18 mouse cellular contexts compared by ENCODE assay signal in genomic region chr2:118541716-118542115, GRCm38 (mm10). TPM values are rescaled to one million over a fixed set of nuclear protein-coding genes. Genes with fewer than 3 reads are reported as not detected.
DNase-seq lines count a peak whose midpoint lies in the region; ATAC-seq and TF ChIP-seq lines count a peak whose summit lies in the region.
"Had no signal": no experiment of that assay in that cellular context is flagged by ENCODE, and none has a peak within 500 bp of the region (broad histone marks: within the 10 kb centered on the region; RNA-seq: fewer than 3 reads in every experiment).

No protein-coding gene starts in this region.

- WGBS in heart, adult 2 months, result 82% methylated on average over 3 of the region's 3 CpGs
- 83% methylated on average over 3 of the region's 3 CpGs for WGBS in kidney, embryonic 16.5 days
- 79% methylated on average over 3 of the region's 3 CpGs for WGBS in embryonic facial prominence, embryonic 10.5 days
- WGBS in intestine, embryonic 15.5 days, result 80% methylated on average over 3 of the region's 3 CpGs

- no peak for ATAC-seq in kidney, embryonic 16.5 days (ENCODE audit: low FRiP score, low TSS enrichment)
- no peak for ATAC-seq in intestine, embryonic 15.5 days
- ATAC-seq: forebrain, embryonic 15.5 days had no signal

- H3K4me3 ChIP-seq in heart, adult 2 months, result no peak overlapping the region
- H3K4me3 ChIP-seq in kidney, embryonic 16.5 days (ENCODE audit: low read length), result no peak overlapping the region
- H3K4me3 ChIP-seq in embryonic facial prominence, embryonic 10.5 days, result no peak overlapping the region
- H3K4me3 ChIP-seq in intestine, embryonic 15.5 days (replicated peaks), result no peak overlapping the region
- H3K4me3 ChIP-seq: forebrain, embryonic 15.5 days; midbrain, embryonic 10.5 days had no signal

- peaks cover 38% of the 10 kb centered on the region for H3K4me1 ChIP-seq in heart, adult 2 months (ENCODE audit: control insufficient read depth, insufficient read depth, low read length)
- peaks cover 84% of the 10 kb centered on the region for H3K4me1 ChIP-seq in kidney, embryonic 16.5 days (ENCODE audit: insufficient read depth, low read length)
- peaks cover 89% of the 10 kb centered on the region for H3K4me1 ChIP-seq in embryonic facial prominence, embryonic 10.5 days
- H3K4me1 ChIP-seq in intestine, embryonic 15.5 days (replicated peaks), result peaks cover 75% of the 10 kb centered on the region

- H3K9me3 ChIP-seq in kidney, embryonic 16.5 days (ENCODE audit: low read length), result no peaks in the 10 kb centered on the region
- no peaks in the 10 kb centered on the region for H3K9me3 ChIP-seq in embryonic facial prominence, embryonic 10.5 days
- no peaks in the 10 kb centered on the region for H3K9me3 ChIP-seq in intestine, embryonic 15.5 days
- H3K9me3 ChIP-seq: forebrain, embryonic 15.5 days; midbrain, embryonic 10.5 days had no signal

- H3K36me3 ChIP-seq in heart, adult 2 months (ENCODE audit: control insufficient read depth, insufficient read depth, low read length), result peaks cover 13% of the 10 kb centered on the region
- peaks cover 9% of the 10 kb centered on the region for H3K36me3 ChIP-seq in kidney, embryonic 16.5 days (ENCODE audit: insufficient read depth, low read length)
- peaks cover 19% of the 10 kb centered on the region for H3K36me3 ChIP-seq in embryonic facial prominence, embryonic 10.5 days (replicated peaks)
- H3K36me3 ChIP-seq in intestine, embryonic 15.5 days, result 0 out of 2 replicates have a peak, but pooled peaks cover 5% of the 10 kb centered on the region
- H3K36me3 ChIP-seq: forebrain, embryonic 15.5 days had no signal

- no peak for TF ChIP-seq POLR2A in heart, adult 2 months (IDR thresholded peaks at IDR 0.05; ENCODE audit: insufficient read depth, low read depth, low read length)

- no peaks in the 10 kb centered on the region for H3K27me3 ChIP-seq in heart, adult 2 months (ENCODE audit: control insufficient read depth, insufficient read depth, low read length)
- no peaks in the 10 kb centered on the region for H3K27me3 ChIP-seq in kidney, embryonic 16.5 days (ENCODE audit: insufficient read depth, low read length)
- H3K27me3 ChIP-seq in embryonic facial prominence, embryonic 10.5 days (replicated peaks; ENCODE audit: low read depth, poor library complexity, severe bottlenecking), result peaks cover 4% of the 10 kb centered on the region; the same call in 1 of the 2 replicates
- H3K27me3 ChIP-seq in intestine, embryonic 15.5 days (replicated peaks), result no peaks in the 10 kb centered on the region
- H3K27me3 ChIP-seq: forebrain, embryonic 15.5 days had no signal

- intact Hi-C loops in heart, adult 2 months (cut with DNase I), result loop anchor here (2.0 kb wide), 1 partner anchor 31 kb away; no protein-coding TSS in a partner anchor
- intact Hi-C loops in heart, postnatal 14 days (cut with DNase I), result no loop called here

- no peak for TF ChIP-seq EP300 in heart, adult 2 months (IDR thresholded peaks at IDR 0.05; ENCODE audit: insufficient read depth, low read depth, low read length)

- H3K27ac ChIP-seq in heart, adult 2 months, result peak overlapping the region; percentile 95
- peak overlapping the region; percentile 13; the same call in 1 of the 2 replicates for H3K27ac ChIP-seq in kidney, embryonic 16.5 days (ENCODE audit: low read length)
- H3K27ac ChIP-seq in embryonic facial prominence, embryonic 10.5 days (replicated peaks), result peak overlapping the region; percentile 44; the same call in 1 of the 2 replicates
- H3K27ac ChIP-seq in intestine, embryonic 15.5 days, result peak overlapping the region; percentile 98
- H3K27ac ChIP-seq: forebrain, embryonic 15.5 days; hindbrain, embryonic 14.5 days had no signal

- no peaks in the 10 kb centered on the region for H3K79me2 ChIP-seq in heart, adult 2 months (replicated peaks; ENCODE audit: control insufficient read depth, insufficient read depth, low read length)

- no peak overlapping the region for H3K4me2 ChIP-seq in kidney, embryonic 16.5 days (replicated peaks; ENCODE audit: low read depth, low read length)
- no peak overlapping the region for H3K4me2 ChIP-seq in intestine, embryonic 15.5 days (replicated peaks)
- H3K4me2 ChIP-seq: forebrain, embryonic 15.5 days; hindbrain, embryonic 14.5 days had no signal

- peak in 1 of 2 experiments; percentile 18 for DNase-seq in heart, adult 2 months
- DNase-seq in heart, postnatal 14 days, result no peak
- DNase-seq in kidney, adult 18-20 months, result no peak
- DNase-seq in embryonic facial prominence, embryonic 10.5 days (ENCODE audit: low spot score), result no peak
- no peak for DNase-seq in left cerebral cortex, adult 8-10 months (ENCODE audit: low spot score in 2 of 2)
- DNase-seq in ovary, postnatal 10 days (ENCODE audit: low spot score), result no peak
- DNase-seq: adrenal gland, postnatal 25 days; gastrocnemius, postnatal 10 days; kidney, postnatal 36 days; layer of hippocampus, postnatal 36 days; lung, adult 18-20 months; right cerebral cortex, postnatal 14 days; thymus, postnatal 36 days had no signal

- no peak for TF ChIP-seq CTCF in heart, adult 2 months (IDR thresholded peaks at IDR 0.05)

- no peak overlapping the region for H3K9ac ChIP-seq in heart, adult 2 months (ENCODE audit: low read depth, low read length)
- no peak overlapping the region for H3K9ac ChIP-seq in kidney, embryonic 16.5 days (replicated peaks; ENCODE audit: low read length)
- H3K9ac ChIP-seq in intestine, embryonic 15.5 days, result no peak overlapping the region
- H3K9ac ChIP-seq: forebrain, embryonic 15.5 days; hindbrain, embryonic 14.5 days had no signal

RNA-seq across cellular contexts. Expression of gene Bmf, which starts 7.8 kb away (rescaled TPM):
- total RNA-seq in heart, adult 2 months (2021), result 1 to 10 TPM; 5.5 to 7.0 TPM
- polyA plus RNA-seq in heart, adult 2 months (2012; rRNA removed), result 2.9 and 5.7 TPM in 2 replicates
- total RNA-seq in heart, postnatal 14 days (2021), result 10 to 100 TPM; 18.6 to 21.7 TPM
- 7.6 and 9.9 TPM in 2 replicates for polyA plus RNA-seq in kidney, embryonic 16.5 days (2015; fragmentation: Nextera tagmentation; extraction: Ambion mirVana)
- polyA plus RNA-seq in embryonic facial prominence, embryonic 10.5 days (2016; fragmentation: Nextera tagmentation; extraction: Ambion mirVana), result 5.6 and 6.0 TPM in 2 replicates
- 2.8 and 3.0 TPM in 2 replicates for polyA plus RNA-seq in intestine, embryonic 15.5 days (2015; fragmentation: Nextera tagmentation; extraction: Ambion mirVana)
- total RNA-seq in left cerebral cortex, adult 8-10 months (2022), result 1 to 10 TPM; 3.4 to 5.2 (median 4.7) TPM

RNA-seq across cellular contexts. Expression of gene Bub1b, which starts 56.3 kb away (rescaled TPM):
- 1 to 10 TPM in 1 of 2 experiments, under 1 TPM in 1; 0.65 to 1.8 TPM for total RNA-seq in heart, adult 2 months (2021)
- polyA plus RNA-seq in heart, adult 2 months (2012; rRNA removed), result 0.25 and 1.1 TPM in 2 replicates
- total RNA-seq in heart, postnatal 14 days (2021), result 1 to 10 TPM; 3.8 to 8.5 TPM
- 102 and 112 TPM in 2 replicates for polyA plus RNA-seq in kidney, embryonic 16.5 days (2015; fragmentation: Nextera tagmentation; extraction: Ambion mirVana)
- 162 and 169 TPM in 2 replicates for polyA plus RNA-seq in embryonic facial prominence, embryonic 10.5 days (2016; fragmentation: Nextera tagmentation; extraction: Ambion mirVana)
- 67.9 and 71.5 TPM in 2 replicates for polyA plus RNA-seq in intestine, embryonic 15.5 days (2015; fragmentation: Nextera tagmentation; extraction: Ambion mirVana)
- 1 to 10 TPM in 3 of 4 experiments, under 1 TPM in 1; 0.98 to 2.6 (median 1.8) TPM for total RNA-seq in left cerebral cortex, adult 8-10 months (2022)

Comparison
In these comparisons a context has a peak if more than half of its experiments do, and no peak if none do; other contexts are left out.
1. H3K27ac ChIP-seq: peak in every context shown above with its lines; median percentile 98 in intestine, embryonic 15.5 days; 95 in heart, adult 2 months; 44 in embryonic facial prominence, embryonic 10.5 days; 13 in kidney, embryonic 16.5 days.
2. RNA of gene Bub1b, which starts 56.3 kb away (polyA plus RNA-seq): 162 to 169 TPM in embryonic facial prominence, embryonic 10.5 days, 102 to 112 TPM in kidney, embryonic 16.5 days and 67.9 to 71.5 TPM in intestine, embryonic 15.5 days; 0.25 to 1.1 TPM in heart, adult 2 months; every median in the first group is over 10 times any median in the second.